ENCODE assay signal across 13 mouse cellular contexts in the genomic region with DNA sequence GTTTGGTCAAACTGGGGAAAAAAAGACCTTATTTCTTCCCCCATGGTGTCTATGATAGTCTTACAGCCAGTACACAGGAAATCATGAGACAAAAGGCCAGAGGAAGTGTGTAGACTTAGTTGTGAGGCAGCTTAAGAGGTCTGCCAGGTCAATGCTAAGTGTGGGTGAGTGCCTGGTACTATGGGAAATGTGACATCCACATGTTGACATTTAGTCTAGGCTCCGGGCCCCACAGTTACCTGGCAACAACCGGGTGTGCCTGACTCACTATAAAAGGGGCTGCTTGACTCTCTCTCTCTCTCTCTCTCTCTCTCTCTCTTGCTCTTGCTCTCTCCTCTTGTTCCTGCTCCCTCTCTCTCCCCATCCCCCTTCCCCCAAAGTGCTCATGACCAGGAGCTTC.
DNase-seq lines count a peak whose midpoint lies in the region; ATAC-seq and TF ChIP-seq lines count a peak whose summit lies in the region.
"Had no signal": no experiment of that assay in that cellular context is flagged by ENCODE, and none has a peak within 500 bp of the region (broad histone marks: within the 10 kb centered on the region; RNA-seq: fewer than 3 reads in every experiment).

No protein-coding gene starts in this region.

- no peak overlapping the region for H3K4me3 ChIP-seq in intestine, embryonic 15.5 days (replicated peaks)
- H3K4me3 ChIP-seq in intestine, postnatal 0 days (ENCODE audit: low read depth, low read length): no peak overlapping the region
- H3K4me3 ChIP-seq in liver, embryonic 11.5 days (ENCODE audit: low read depth, low read length): no peak overlapping the region
- H3K4me3 ChIP-seq in limb, embryonic 10.5 days: no peak overlapping the region
- H3K4me3 ChIP-seq: hindbrain, embryonic 15.5 days; myocyte had no signal

- H3K4me2 ChIP-seq in intestine, embryonic 15.5 days (replicated peaks): no peak overlapping the region
- no peak overlapping the region for H3K4me2 ChIP-seq in intestine, postnatal 0 days (replicated peaks; ENCODE audit: low read depth)
- H3K4me2 ChIP-seq in liver, embryonic 11.5 days: no peak overlapping the region
- H3K4me2 ChIP-seq: hindbrain, embryonic 15.5 days had no signal

- H3K9me3 ChIP-seq in intestine, embryonic 15.5 days: no peaks in the 10 kb centered on the region
- H3K9me3 ChIP-seq in intestine, postnatal 0 days (ENCODE audit: control insufficient read depth): no peaks in the 10 kb centered on the region
- H3K9me3 ChIP-seq in liver, embryonic 11.5 days (ENCODE audit: control insufficient read depth, low read length): no peaks in the 10 kb centered on the region
- H3K9me3 ChIP-seq in limb, embryonic 10.5 days (replicated peaks): no peaks in the 10 kb centered on the region
- H3K9me3 ChIP-seq: hindbrain, embryonic 15.5 days had no signal

- TF ChIP-seq CTCF in intestine, postnatal 0 days (IDR thresholded peaks at IDR 0.05; ENCODE audit: low read depth): no peak

- H3K9ac ChIP-seq in intestine, embryonic 15.5 days: no peak overlapping the region
- no peak overlapping the region for H3K9ac ChIP-seq in intestine, postnatal 0 days (ENCODE audit: low read depth, low read length)
- no peak overlapping the region for H3K9ac ChIP-seq in liver, embryonic 11.5 days (ENCODE audit: low read depth, low read length)
- H3K9ac ChIP-seq: forebrain, postnatal 0 days; hindbrain, embryonic 15.5 days had no signal

- H3K27ac ChIP-seq in intestine, embryonic 15.5 days: no peak overlapping the region
- H3K27ac ChIP-seq in intestine, postnatal 0 days (ENCODE audit: low read depth, low read length): no peak overlapping the region
- peak overlapping the region; percentile 47; the same call in 1 of the 2 replicates for H3K27ac ChIP-seq in liver, embryonic 11.5 days (ENCODE audit: low read depth, low read length)
- H3K27ac ChIP-seq in limb, embryonic 10.5 days: no peak overlapping the region

- no peaks in the 10 kb centered on the region for H3K36me3 ChIP-seq in intestine, embryonic 15.5 days
- H3K36me3 ChIP-seq in intestine, postnatal 0 days (ENCODE audit: control insufficient read depth, insufficient read depth): no peaks in the 10 kb centered on the region
- no peaks in the 10 kb centered on the region for H3K36me3 ChIP-seq in liver, embryonic 11.5 days (ENCODE audit: control insufficient read depth, insufficient read depth, low read length)
- no peaks in the 10 kb centered on the region for H3K36me3 ChIP-seq in limb, embryonic 10.5 days
- H3K36me3 ChIP-seq: hindbrain, embryonic 15.5 days had no signal

- no peaks in the 10 kb centered on the region for H3K27me3 ChIP-seq in intestine, embryonic 15.5 days (replicated peaks)
- no peaks in the 10 kb centered on the region for H3K27me3 ChIP-seq in intestine, postnatal 0 days (replicated peaks; ENCODE audit: control insufficient read depth, insufficient read depth, low read length)
- H3K27me3 ChIP-seq in liver, embryonic 11.5 days (replicated peaks; ENCODE audit: control insufficient read depth, insufficient read depth, low read length): no peaks in the 10 kb centered on the region
- H3K27me3 ChIP-seq in limb, embryonic 10.5 days (ENCODE audit: low read depth, poor library complexity, severe bottlenecking): no peaks in the 10 kb centered on the region
- H3K27me3 ChIP-seq: hindbrain, embryonic 15.5 days had no signal

- 34% methylated on average over 2 of the region's 2 CpGs for WGBS in intestine, embryonic 15.5 days
- WGBS in intestine, postnatal 0 days: 18% methylated on average over 2 of the region's 2 CpGs
- WGBS in liver, embryonic 11.5 days: 51% methylated on average over 2 of the region's 2 CpGs
- 65% methylated on average over 2 of the region's 2 CpGs for WGBS in limb, embryonic 10.5 days

- peaks cover 5% of the 10 kb centered on the region for H3K4me1 ChIP-seq in intestine, embryonic 15.5 days (replicated peaks)
- H3K4me1 ChIP-seq in intestine, postnatal 0 days (replicated peaks; ENCODE audit: control insufficient read depth, insufficient read depth, low read length): 0 out of 2 replicates have a peak, but pooled peaks cover 3% of the 10 kb centered on the region
- H3K4me1 ChIP-seq in liver, embryonic 11.5 days (replicated peaks; ENCODE audit: control insufficient read depth, insufficient read depth, low read length): peaks cover 27% of the 10 kb centered on the region
- peaks cover 8% of the 10 kb centered on the region for H3K4me1 ChIP-seq in limb, embryonic 10.5 days
- H3K4me1 ChIP-seq: hindbrain, embryonic 15.5 days had no signal

- ATAC-seq in intestine, embryonic 15.5 days: 0 out of 2 replicates have a peak, but pooled peaks have one; percentile 54
- ATAC-seq in intestine, postnatal 0 days: no peak
- ATAC-seq in liver, embryonic 11.5 days (replicated peaks; ENCODE audit: low FRiP score): peak; percentile 35; the same call in 1 of the 2 replicates
- ATAC-seq: forebrain, postnatal 0 days had no signal

- peak; percentile 16 for DNase-seq in ZHBTc4 (ENCODE audit: low read depth, low spot score)
- no peak for DNase-seq in liver, embryonic 11.5 days (ENCODE audit: low spot score)
- DNase-seq in lung, postnatal 14 days: peak; percentile 11
- no peak for DNase-seq in limb, embryonic 10.5 days (ENCODE audit: low spot score)
- no peak for DNase-seq in natural killer cell, adult 2 months (ENCODE audit: low spot score in 2 of 2)
- no peak for DNase-seq in cerebellum, postnatal 25 days
- DNase-seq: forebrain, postnatal 0 days; gastrocnemius, postnatal 36 days; kidney, postnatal 14 days had no signal

Comparison
In these comparisons a context has a peak if more than half of its experiments do, and no peak if none do; other contexts are left out.
1. DNase-seq: peak in ZHBTc4 (single experiment) and lung, postnatal 14 days (single experiment); none in liver, embryonic 11.5 days (single experiment), limb, embryonic 10.5 days (single experiment), natural killer cell, adult 2 months (0 of 2) and cerebellum, postnatal 25 days (0 of 2).